Mouse (Mus musculus) urinary bladder, postnatal 36 days (tissue): ENCODE data around the gene Smco4.
"Not testable (repeated sequence)": the region's sequence is repeated elsewhere in the genome, so short reads cannot be mapped to it uniquely, and the experiment has no call there.

ENCODE experiments used
- DNase-seq, 2 experiments: peaks; one replicate each; pipeline ENCODE4 v3.0.0; 2022; ENCODE audit warnings: low spot score in 2 of 2, mixed read lengths in 1 of 2

Smco4 gene

DNA sequence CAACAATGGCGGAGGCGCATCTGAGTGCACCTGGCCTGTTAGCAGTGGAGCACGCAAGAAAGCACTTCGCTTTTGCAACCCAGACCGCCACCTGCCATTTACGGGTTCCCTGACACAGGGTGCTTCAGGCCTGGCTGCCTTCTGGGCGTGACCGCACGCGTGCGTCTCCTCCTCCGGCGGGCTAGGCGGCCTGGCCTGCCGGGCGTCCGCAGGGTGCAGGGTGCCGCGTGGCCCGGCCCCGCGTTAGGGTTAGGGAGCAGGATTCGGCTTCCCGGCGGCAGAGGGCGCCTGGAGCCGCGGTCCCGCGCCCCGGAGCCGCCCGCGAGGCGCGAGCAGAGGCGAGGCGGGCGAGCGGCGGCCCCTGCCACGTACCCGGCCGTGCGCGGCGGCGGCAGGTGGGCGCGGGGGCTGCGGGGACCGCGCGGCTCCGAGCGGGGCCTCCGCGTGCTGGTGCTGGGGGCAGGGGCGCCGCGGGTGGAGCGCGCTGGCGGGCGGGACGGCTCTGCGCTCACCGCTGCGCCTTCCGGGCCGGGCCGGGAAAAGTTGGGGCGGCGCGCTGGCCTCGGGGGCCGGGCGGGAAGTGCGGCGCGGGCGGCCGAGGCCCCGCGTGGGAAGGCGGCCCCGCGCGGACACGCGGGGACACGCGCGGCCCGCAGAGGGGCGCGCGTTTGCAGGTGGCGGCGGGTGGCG lies at the start of gene Smco4:
Smco4 (plus strand) TSS at position 198 of the 690 bp plus-strand sequence.
- peak; percentile 66 to 75 for DNase-seq

DNA sequence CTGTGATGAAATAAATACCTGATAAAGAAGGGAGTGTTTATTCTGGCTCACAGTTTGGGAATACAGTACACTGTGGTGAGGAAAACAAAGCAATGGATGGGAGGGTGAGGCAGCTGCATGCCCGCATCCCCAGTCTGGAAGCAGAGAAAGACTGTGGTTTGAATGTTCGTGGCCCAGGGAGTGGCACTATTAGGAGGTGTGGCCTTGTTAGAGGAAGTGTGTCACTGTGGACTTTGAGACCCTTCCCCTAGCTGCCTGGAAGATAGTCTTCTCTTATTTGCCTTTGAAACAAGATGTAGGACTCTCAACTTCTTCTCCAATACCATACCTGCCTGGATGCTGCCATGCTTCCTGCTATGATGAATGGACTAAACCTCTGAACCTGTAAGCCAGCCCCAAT lies 45.8 kb upstream of the Smco4 start:
- no peak for DNase-seq

DNA sequence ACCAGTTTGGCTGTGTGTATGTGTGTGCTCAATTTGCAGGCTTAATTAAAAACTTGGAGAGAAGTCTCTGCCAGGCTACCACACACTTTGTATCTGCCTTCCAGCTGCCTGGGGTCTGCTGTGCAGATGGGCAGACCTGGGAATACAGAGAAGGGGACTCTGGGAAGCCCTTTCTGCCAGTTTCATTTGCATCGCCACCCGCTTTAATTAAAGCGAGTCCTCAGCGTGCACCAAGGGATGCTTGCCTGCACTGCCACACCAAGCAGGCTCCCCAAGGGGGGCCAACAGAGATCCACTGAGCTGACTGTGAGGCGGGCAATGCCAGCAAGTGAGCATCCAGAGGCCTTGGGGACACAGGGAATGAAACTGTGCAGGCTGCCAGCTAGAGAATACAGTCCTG lies 42.3 kb upstream of the Smco4 start:
- no peak for DNase-seq

DNA sequence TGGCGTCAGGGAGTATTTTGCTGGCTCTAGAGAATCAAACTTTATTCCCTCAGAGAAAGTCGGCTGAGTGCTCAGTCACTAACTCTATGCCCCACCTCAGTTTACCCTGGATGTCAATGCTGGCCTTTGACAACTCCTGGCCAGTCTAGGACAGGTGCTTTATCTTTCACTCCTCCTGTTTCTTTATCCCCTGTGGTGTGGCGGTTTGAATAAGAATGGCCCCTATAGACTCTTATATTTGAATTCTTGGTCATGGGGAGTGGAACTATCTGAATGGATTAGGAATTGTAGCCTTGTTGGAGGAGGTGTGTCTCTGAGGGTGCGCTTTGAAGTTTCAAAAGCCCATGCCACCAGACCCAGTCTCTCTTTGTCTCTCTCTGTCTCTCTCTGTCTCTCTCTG lies 21.0 kb upstream of the Smco4 start:
- no peak for DNase-seq

DNA sequence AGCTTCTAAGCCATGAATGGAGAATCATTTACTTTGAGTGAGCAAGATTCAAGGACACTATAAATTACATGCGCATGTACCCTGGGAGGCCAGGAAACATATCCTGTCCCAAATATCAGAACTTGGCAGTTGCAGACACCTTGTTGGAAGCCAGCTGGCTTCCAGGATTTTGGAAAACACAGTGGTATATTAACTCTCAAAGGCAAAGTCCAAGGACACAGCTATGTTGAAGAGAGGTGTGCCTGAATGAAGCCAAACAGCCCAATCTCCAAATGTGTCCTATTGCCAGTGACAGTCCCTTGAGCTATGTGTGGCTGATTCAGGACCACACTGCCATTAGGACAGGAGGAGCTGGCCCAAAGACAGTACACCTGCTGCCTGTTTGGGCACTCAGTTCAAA lies 20.0 kb upstream of the Smco4 start:
- no peak for DNase-seq

DNA sequence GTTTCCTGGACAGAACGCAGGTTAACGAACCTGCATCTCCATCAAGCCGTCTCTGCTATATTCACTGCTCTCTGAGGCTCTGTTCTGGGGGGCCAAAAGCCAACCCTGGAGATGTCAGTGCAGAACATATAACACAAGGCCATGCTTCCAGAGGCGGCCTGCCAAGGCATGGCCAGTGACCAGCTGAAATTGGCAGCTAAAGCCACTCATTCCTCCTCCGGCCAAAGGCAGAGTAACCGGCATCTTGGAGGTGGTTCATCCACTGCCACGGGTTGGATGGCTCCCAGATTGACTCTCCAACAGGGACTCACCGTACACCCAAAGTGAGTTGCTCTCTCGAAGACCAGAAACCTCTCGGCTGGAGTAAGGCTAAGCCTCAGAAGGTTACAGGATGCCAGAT lies 15.7 kb upstream of the Smco4 start:
- DNase-seq, result peak in 1 of 2 experiments; percentile 45

DNA sequence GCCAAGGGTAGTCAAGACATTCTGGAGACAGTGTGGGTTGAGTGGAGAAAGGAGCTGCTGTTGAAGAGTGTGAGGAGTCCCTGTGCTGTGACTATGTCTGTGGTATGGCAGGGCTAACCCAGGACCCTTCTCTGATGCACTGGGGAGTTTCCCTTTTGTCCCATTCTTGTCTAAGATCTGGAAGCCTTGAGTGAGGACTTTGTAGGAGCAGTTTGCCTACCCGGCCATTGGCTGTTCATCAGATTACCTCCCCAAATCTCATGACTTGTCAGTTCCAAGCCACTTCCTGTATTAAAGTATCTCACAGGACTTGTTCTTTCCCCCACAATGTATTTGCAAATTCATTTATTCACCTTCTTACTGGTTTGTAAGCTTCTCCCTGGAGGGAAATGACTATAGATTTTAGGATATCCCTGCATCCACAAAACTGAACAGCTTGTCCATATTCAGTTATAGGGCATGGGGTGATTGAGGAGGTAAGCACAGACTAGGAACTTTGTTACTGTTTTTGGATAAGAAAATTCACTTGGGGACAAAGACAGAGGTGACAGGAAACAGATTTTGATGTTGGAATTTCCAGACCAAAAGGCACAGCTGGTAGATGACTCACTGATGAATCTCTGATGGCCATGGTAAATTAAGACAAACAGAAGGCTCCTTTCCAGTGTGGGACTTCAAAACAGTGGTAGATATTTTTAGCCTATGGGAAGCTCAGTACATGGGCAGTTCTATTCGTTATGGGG lies 5.4 kb upstream of the Smco4 start:
- no peak for DNase-seq

DNA sequence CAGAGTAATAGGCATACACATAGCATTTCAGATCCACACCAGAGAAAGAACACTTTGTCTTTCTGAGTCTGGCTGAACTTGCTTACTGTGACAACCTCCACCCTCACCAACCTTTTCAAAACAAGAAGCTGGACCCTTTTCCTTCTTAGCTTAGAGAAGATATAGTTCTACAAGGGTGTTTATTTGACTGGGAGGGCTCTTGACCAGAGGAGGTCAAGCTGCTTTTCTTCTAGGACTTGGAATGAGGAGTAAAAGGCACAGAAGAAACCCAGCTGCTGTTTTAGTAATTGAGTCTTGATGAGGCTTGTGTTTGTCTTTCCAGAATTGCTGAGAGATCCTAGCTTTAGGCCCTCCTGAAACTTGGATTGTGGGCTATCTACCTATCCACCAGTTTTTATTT lies 3.9 kb upstream of the Smco4 start:
- DNase-seq, result no peak

DNA sequence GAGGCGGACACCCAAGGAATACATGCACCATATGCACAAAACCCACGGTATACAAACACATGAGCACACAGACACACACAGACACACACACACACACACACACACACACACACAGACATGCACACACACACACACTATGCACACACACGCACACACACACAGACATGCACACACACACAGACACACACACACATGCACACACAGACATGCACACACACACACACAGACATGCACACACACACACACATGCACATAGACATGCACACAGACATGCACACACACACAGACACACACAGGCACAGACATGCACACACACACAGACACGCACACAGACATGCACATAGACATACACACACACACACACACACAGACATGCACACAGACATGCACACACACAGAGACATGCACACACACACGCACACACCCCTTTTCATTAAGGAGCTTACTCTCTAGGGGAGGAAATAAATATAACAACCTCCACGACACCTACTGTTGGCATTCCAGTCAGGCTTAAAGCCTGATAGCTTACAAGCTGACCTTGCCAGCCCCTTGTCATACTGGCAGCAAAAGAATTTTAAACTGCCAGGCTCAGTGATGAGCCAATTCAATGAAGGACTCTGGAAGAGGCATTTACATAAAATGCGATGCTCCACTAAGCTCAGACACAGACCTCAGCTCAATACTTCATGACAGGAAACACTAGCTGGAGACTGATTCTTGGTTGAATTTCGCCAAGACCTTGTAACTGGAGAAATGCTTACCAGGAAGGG lies 2.7 kb upstream of the Smco4 start:
- no peak for DNase-seq

DNA sequence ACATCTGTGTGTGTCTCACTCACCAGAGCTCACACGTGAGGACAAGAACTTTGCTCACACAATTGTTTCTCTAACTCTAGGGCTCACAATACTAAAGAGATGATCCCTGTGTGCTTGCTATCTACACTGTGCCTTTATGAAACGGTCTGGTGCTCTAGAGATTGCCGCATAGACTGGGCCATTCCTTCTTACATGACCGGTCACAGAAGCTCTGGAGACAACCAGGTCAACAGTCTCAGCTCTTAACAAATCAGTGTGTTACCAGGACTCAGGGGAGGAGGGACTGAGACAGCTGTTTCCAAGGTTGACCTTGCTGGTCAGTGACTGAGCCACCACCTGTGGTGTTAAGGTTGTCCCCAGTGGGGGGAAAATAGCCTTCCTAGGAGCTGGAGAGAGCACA lies 1.5 kb upstream of the Smco4 start:
- DNase-seq, result no peak

DNA sequence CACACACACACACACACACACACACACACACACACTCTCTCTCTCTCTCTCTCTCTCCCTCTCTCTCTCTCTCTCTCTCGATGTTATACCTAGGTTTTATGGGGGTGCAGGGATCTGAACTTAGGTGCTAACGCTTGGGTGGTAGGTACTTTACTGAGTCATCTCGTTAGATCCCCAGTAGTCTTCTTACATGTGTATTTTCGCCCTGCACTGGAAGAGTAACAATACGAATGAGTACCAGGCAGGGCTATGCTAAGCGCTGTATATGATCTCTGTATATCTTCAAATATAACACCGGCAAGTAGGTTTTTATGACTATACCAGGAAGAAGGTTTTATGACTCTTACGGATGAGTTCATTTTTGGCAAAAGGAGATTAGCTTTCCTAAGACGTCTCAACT lies 831 bp upstream of the Smco4 start:
- DNase-seq, result no peak

DNA sequence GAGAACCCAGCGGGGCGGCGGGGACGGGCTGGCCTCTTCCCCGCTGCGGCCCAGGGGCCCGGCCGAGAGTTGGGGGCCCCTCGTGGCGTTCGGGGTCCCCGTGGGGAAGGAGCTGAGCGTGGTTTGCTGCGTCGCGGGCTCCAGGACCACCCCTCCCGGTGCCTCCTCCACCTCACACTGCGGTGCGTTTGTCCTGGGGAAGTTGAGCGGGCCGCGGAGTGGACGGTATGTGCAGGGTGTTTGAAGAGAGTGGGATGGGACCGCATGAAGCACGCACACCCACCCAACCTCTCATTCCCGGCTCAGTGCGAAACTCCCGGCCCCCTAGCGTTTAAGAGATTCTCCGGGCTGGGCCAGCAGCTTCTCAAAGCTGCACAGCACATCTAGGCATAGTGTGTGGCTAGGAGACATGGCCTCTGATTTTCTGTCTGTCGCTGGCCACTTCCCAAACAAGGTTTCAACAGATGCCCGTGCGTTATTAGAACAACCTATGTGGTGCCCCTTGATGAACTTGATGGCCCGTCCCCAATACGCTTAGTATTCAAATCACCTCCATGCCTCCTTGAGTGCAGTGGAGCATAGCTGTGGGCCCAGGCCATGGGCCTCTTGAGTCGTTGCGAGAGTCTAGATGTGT lies 810 bp downstream of the Smco4 start:
- peak; percentile 55 to 58 for DNase-seq

DNA sequence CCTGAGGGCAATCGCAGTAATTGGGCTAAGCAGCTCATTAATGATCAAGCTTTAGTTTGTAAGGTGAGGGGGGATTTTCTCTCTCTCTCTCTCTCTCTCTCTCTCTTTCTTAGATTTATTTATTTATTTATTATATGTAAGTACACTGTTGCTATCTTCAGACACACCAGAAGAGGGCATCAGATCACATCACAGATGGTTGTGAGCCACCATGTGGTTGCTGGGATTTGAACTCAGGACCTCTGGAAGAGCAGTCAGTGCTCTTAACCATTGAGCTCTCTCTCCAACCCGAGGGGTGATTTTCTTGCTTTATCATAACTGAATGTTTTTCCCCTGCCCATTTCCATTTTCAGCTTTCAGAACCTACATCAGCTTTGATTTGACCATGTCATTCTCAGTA lies 2.0 kb downstream of the Smco4 start:
- DNase-seq, result not testable (repeated sequence)

DNA sequence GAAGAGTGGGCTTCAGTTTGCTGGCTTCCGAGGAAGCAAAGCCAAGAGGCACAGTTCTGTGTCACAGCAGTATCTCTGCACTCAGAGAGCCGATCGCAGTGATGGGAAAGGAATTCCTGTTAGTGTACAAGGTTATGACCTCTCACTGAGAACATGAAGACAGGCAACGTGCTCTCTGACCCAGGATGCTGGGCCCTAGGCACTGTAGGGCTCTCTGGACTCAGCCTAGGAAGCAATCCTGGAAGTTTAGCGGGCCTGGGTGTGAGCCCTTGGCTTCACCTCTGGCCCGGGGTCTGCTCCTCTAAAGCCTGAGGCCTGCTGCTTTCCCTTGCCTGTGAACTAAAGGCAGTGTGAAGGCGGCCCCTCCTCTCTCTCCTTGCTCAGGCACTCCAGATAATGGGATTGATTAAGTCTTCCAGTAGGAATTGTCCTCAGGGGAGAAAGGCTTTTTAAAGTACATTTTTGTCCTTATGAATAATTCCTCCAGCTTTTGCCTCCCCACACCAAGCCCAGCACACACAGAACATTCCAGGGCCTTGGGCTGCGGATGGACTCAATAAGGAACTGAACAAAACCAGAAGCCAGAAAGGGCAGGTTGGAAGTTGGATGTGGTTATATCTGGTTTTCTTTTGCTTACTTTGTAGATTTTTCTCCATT lies 2.8 kb downstream of the Smco4 start:
- DNase-seq, result no peak

DNA sequence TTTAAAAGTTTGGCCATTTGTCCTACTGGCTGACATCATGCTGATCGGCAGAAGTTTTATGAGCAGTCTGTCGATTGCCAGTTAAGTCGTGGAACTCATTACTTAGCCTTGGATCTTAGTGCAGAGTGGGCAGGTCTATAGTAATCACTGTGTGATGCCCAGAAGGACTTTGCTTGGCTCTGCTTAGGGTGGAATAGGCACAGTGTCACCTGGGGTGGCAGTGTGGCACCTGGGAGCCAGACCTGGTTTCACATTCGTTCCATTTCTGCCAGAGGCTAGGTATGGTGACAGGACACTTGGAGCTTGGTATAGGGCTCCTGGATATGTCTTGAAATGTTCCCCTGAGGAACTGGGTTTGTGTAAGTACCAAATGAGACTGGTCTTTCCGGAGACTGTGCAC lies 6.8 kb downstream of the Smco4 start:
- DNase-seq, result no peak

DNA sequence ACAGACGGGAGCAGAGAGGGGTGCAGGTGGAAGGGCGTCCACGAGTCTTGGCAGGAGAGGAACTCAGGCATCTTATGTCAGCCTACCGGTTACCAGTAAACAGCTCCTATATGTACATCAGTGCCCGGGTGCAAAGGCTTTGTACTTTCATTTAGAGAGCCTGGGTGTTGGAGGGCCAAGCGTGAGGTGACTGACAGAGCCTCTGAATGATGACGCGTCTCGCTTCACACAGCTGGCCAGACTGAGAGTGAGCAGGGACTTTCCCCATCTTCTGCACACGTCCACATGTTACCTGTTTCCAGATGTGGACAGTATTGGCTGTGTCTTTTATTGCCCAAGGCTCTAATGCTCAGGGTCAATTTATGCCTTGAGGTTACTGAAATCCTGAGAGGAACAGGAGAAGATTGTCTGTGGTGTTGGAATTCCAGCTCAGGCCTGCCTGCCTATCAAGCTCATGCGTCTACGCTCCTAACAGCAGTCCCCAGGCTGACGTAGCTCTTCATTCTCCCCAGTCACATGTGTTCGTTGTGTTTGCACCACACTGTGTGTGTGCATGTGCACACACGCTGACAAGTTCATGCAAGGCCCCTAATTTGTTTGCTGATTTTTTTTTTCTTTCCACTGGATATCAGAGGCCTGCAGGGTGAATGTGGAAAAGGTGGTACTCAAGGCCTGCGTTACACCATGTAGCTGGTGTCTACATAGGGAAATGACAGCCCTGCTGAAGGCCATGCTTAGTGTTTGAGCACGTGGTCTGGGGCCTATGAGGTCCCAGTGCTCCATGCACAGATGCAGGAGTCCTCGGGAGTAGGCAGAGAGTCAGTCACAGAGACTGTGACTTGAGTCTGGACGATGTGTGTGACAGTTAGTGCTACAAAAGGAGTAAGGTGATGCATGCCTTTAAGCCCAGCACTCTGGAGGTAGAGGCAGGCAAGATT lies 8.4 kb downstream of the Smco4 start:
- no peak for DNase-seq

DNA sequence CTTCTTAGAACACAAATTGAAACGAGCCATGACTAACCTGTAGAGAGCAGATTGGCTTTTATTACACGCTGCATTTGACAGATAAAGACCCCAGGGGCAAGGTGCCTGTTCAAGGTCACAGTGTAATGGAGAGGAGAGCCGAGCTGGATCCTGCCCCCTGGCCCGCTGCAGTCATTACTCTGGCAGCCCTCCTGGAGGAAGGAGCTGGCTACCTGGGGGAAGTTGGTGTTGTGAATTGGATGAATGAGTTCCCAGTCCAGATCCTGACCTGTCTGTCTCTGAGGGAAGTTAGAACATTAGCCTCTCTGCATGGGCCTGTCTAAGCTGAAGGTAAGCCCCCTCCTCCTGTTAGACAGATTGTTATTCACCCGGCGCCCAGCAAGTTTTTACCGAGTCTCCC lies 9.2 kb downstream of the Smco4 start:
- no peak for DNase-seq

DNA sequence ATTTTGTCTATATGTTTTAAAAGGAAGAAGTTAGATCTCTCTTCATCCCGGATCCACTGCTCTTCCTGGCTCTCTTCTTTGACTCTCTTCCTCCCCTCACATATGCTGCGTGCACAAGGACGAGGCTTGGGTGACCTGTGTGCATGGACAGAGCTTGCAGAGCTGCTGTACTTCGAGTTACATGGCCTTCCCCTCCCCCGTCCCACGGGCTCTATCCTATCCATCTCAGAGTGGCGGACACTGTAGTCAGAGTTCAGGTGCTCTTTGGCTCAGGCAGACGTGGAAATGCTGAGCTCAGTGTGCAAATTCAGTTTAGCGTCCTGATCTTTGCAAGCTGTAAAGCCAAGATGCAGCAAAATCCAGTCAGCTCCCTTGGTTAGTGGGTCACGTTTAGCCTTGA lies 10.1 kb downstream of the Smco4 start:
- DNase-seq, result no peak

DNA sequence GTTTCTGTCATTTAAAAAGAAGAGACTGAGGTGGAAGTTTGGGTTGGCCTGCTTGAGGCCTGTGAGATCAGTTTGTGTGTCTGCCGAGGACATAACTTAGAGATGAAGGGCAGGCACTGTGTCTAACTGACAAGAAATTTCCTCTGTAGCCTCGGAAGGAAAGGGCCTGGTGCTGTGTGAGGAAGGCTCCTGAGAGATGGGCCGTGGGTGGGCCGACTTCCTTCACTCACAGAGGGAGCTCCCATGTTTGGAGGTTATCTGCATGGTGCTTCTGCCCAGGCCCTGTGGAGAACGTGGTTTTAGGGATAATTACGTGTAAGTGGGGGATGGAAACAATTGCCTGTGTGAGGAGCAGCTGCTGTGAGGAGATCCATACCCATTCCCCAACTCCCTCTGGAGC lies 10.6 kb downstream of the Smco4 start:
- DNase-seq, result no peak

DNA sequence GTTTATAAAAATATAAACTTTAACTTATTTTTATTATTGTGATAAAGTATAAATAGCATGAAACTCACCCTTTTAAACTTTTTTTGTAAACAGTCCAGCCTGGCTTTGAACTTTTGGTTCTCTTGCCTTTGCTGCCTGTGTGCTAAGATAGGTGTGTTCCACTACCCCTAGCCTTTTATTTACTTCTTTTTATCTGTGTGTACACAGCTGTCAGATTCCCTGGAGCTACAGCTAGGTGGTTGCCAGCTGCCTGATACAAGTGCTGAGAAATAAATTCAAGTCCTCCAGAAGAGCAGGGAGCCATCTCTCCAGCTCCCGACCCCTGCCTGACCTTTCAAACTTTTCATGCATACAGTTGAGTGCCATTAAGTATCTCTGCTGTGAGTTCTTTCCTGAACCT lies 12.1 kb downstream of the Smco4 start:
- no peak for DNase-seq

DNA sequence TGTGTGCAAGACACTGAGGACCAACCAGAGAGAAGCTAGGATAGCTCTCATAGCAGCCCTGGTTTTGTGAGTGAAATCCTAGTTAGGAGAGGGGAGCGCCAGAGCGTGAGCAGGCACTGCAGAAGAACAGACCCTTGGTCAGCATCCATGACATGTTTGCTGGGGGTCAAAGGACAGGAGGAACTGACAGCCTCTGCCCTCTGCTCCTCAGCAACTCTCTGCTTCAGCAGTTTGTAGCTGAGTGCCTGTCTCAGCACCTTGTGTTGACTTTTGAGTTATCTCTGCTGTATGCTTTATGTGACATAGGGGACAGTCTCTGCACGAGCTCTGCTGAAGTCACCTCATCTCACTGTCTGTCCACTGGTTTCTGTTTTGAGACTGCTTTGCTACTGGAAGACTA lies 13.6 kb downstream of the Smco4 start:
- no peak for DNase-seq
